Mouse (Mus musculus) ES-Bruce4 (cell line): ENCODE data around the gene Gm43720. TPM values are rescaled to one million over a fixed set of nuclear protein-coding genes. Genes with fewer than 3 reads are reported as not detected.

Experiments
- H3K27ac ChIP-seq: 2 replicates; pipeline ENCODE4 v1.5.1; 2012; ENCODE audit warnings: low read length, inconsistent platforms; ENCODE audit not compliant: insufficient read depth
- H3K27me3 ChIP-seq: 2 replicates; pipeline ENCODE4 v1.6.1; 2012; ENCODE audit warnings: mild to moderate bottlenecking, low read length, inconsistent platforms; ENCODE audit not compliant: control insufficient read depth, poor library complexity, insufficient read depth, severe bottlenecking
- H3K36me3 ChIP-seq: 2 replicates; pipeline ENCODE4 v1.6.1; 2012; ENCODE audit warnings: inconsistent platforms, mild to moderate bottlenecking, low read length, moderate library complexity; ENCODE audit not compliant: control insufficient read depth, poor library complexity, insufficient read depth, severe bottlenecking
- H3K4me1 ChIP-seq: one replicate; pipeline ENCODE4 v1.8.1; 2011; ENCODE audit warnings: low read length; ENCODE audit not compliant: control insufficient read depth, insufficient read depth
- H3K4me3 ChIP-seq: 2 replicates; pipeline ENCODE4 v1.5.1; 2011; ENCODE audit warnings: low read depth, mild to moderate bottlenecking, low read length
- H3K9ac ChIP-seq: 2 replicates; pipeline ENCODE4 v1.6.1; 2012; ENCODE audit warnings: low read depth, mild to moderate bottlenecking, inconsistent platforms; ENCODE audit not compliant: poor library complexity, severe bottlenecking
- H3K9me3 ChIP-seq: replicated peaks from 2 replicates; pipeline ENCODE4 v1.6.1; 2012; ENCODE audit warnings: mild to moderate bottlenecking, low read length, inconsistent platforms; ENCODE audit not compliant: control insufficient read depth, poor library complexity, insufficient read depth, severe bottlenecking
- CTCF ChIP-seq: IDR thresholded peaks from one replicate; pipeline ENCODE4 v1.8.1; 2011; ENCODE audit warnings: low read depth, low read length
- EP300 ChIP-seq: IDR thresholded peaks from 2 replicates; pipeline ENCODE4 v1.6.1; 2011; ENCODE audit warnings: low read depth, low read length; ENCODE audit not compliant: insufficient read depth
- POLR2A ChIP-seq: IDR thresholded peaks from one replicate; pipeline ENCODE4 v1.8.1; 2011; ENCODE audit warnings: low read length; ENCODE audit not compliant: insufficient read depth
- polyA plus RNA-seq: library from polyadenylated mRNA; stranded (reverse); fragments of >200 nt; gene quantifications from 2 replicates; pipeline ENCODE4 v1.2.4, GENCODE M21; 2011; ENCODE audit warnings: low read depth; ENCODE audit not compliant: missing spikeins, insufficient read depth, insufficient read length

The Gm43720 gene
- polyA plus RNA-seq, 1 experiment, result not detected

DNA sequence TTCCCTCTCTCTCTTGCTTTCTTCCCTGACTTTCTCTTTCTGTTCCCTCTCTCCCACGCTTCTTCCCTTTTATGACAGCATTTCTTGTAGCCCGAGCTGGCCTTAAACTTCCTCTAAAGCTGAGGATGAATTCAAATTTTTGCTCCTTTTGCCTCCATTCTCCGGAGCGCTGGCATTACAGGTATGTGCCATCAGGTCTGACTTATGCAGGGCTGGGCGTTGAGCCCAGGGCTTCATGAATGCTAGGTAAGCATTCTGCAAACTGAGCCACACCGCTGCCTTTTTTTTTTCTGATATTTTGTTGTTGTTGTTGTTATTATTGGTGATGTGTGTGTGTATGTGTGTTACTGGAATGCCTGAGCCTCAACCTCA, 15.6 kb downstream of the Gm43720 start:
- no peaks in the 10 kb centered on the region for H3K9me3 ChIP-seq

GRCm38 (mm10) chr5:138263260-138264206, 16.2 kb downstream of the Gm43720 start, which contains the start of gene BC037034:
Gene BC037034, minus strand, starts transcription at chr5:138264033.
- Histone ChIP-seq H3K4me1 (no peaks in the 10 kb centered on the region), H3K27ac (no peak within 1 kb of the TSS), H3K9me3 (no peaks in the 10 kb centered on the region), H3K27me3 (no peaks in the 10 kb centered on the region), H3K36me3 (peaks cover 10% of the 10 kb centered on the region; the same call in 1 of the 2 replicates), H3K4me3 (peak within 1 kb of the TSS; percentile 84), H3K9ac (peak within 1 kb of the TSS; percentile 88)
- no peak for TF ChIP-seq CTCF
- TF ChIP-seq POLR2A, result peak; percentile 68

More for the DNA sequence above, 15.6 kb downstream of the Gm43720 start:
- no peaks in the 10 kb centered on the region for H3K4me1 ChIP-seq
- peak overlapping the region; percentile 84 for H3K4me3 ChIP-seq
- peak overlapping the region; percentile 88 for H3K9ac ChIP-seq
- TF ChIP-seq CTCF (no peak), POLR2A (no peak), EP300 (no peak)
- no peaks in the 10 kb centered on the region for H3K27me3 ChIP-seq
- no peak overlapping the region for H3K27ac ChIP-seq
- H3K36me3 ChIP-seq, result peaks cover 9% of the 10 kb centered on the region; the same call in 1 of the 2 replicates

DNA sequence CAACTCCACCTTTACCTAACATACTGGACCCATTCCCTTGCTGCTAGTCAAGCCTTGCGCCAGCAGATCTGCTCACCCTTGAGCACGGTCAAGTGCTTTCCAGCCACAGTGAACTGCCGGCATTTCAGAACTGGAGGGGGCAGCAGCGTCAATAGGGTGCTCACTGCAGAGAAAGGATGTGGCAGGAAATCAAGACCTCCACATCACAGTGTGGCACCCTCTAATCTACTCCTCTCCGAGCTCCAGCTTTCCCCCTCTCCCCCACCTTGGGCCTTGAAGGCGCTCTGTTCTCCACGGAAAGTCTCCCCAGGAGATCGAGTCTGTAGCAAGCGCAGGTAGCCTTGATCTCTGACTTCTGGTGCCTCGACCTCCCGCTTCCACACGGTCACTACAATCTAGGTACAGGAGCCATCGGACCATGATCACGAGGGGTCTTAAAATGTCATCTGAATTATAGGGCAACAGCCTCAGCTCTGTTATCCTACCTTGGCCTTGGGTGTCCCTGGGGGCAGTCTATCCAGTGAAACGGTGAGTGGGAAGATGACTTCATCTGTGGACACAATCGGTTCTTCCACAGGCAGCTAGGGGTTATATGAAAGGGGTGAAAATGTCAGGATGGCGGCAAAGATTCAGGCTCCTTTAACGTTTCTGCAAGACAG, 17.0 kb downstream of the Gm43720 start:
- Histone ChIP-seq H3K9me3 (no peaks in the 10 kb centered on the region), H3K9ac (peak overlapping the region; percentile 88), H3K4me3 (peak overlapping the region; percentile 84), H3K27ac (no peak overlapping the region), H3K4me1 (no peaks in the 10 kb centered on the region), H3K36me3 (peaks cover 10% of the 10 kb centered on the region; the same call in 1 of the 2 replicates), H3K27me3 (no peaks in the 10 kb centered on the region)
- TF ChIP-seq EP300 (no peak), POLR2A (no peak), CTCF (no peak)

DNA sequence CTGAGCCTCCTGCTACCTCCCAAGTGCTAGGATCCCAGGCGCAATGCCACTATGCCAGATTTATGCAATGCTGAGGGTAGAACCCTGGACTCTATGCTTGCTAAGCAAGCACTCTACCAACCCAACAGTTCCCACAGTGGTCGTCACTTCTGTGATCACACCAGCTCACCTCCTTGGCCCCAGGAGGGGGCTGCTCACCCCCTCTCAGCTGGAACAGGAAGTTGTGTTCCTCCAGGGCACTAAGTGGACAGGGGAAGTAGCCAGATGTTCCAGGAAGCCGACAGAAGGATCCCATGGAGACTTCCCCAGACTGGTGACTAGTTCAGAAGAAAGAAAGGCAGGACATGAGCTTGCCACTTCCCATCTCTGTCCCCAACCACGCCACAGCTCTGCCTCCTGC, 17.8 kb downstream of the Gm43720 start:
- no peaks in the 10 kb centered on the region for H3K27me3 ChIP-seq
- no peak overlapping the region for H3K27ac ChIP-seq
- H3K9ac ChIP-seq, result no peak overlapping the region
- TF ChIP-seq EP300, result no peak
- TF ChIP-seq CTCF, result no peak
- no peak for TF ChIP-seq POLR2A
- H3K36me3 ChIP-seq, result peaks cover 10% of the 10 kb centered on the region; the same call in 1 of the 2 replicates
- H3K4me3 ChIP-seq, result no peak overlapping the region
- no peaks in the 10 kb centered on the region for H3K4me1 ChIP-seq
- H3K9me3 ChIP-seq, result no peaks in the 10 kb centered on the region

DNA sequence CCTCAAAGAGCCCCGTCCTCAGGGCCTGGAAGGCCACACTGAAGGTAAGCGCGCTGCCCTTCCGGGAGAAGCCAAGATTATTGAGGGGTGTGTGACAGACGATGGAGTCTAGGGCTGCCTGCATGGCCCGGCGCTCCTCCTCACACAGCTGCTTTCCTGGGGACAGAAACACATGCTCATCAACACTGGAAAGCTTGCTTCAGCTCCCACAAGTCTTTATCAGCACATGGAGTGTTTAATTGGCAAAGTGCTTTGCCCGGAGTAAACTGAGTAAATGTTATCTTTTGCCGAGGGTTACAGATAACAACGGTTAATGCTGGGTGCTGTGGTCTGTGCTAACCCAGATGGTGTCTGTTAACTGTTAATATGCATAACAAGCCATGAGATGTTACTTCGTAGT, 18.9 kb downstream of the Gm43720 start:
- H3K4me1 ChIP-seq, result no peaks in the 10 kb centered on the region
- no peak for TF ChIP-seq POLR2A
- no peak for TF ChIP-seq EP300
- no peak for TF ChIP-seq CTCF
- H3K27ac ChIP-seq, result no peak overlapping the region
- no peaks in the 10 kb centered on the region for H3K9me3 ChIP-seq
- no peak overlapping the region for H3K9ac ChIP-seq
- peaks cover 10% of the 10 kb centered on the region; the same call in 1 of the 2 replicates for H3K36me3 ChIP-seq
- H3K27me3 ChIP-seq, result no peaks in the 10 kb centered on the region
- no peak overlapping the region for H3K4me3 ChIP-seq

- no peak overlapping the region for H3K4me3 ChIP-seq
- no peaks in the 10 kb centered on the region for H3K9me3 ChIP-seq
- peaks cover 10% of the 10 kb centered on the region; the same call in 1 of the 2 replicates for H3K36me3 ChIP-seq
- H3K27me3 ChIP-seq, result no peaks in the 10 kb centered on the region
- H3K4me1 ChIP-seq, result no peaks in the 10 kb centered on the region
- TF ChIP-seq CTCF (no peak), EP300 (no peak), POLR2A (no peak)
- no peak overlapping the region for H3K27ac ChIP-seq
- no peak overlapping the region for H3K9ac ChIP-seq
Observed at GRCm38 (mm10) chr5:138260051-138260450, 19.7 kb downstream of the Gm43720 start.
